Mouse (Mus musculus): ENCODE measurements at regions not wholly inside any gene's neighbourhood (a gene's known extent, or its start where the extent isn't known, plus 50 kb on each side); places are given as distances from the start of the nearest gene placed in this dataset.

GRCm38 (mm10) chr4:71506911-71507310 lies 250.9 kb downstream of the Gm11232 start:
- TF ChIP-seq CTCF (IDR thresholded peaks at IDR 0.05; ENCODE audit: control insufficient read depth, insufficient read depth, low read length) (no peak), POLR2A (IDR thresholded peaks at IDR 0.05; ENCODE audit: borderline replicate concordance, control insufficient read depth, low read depth, low read length) (no peak)

Data from bone marrow, adult 2 months (tissue).